Mouse (Mus musculus) MEL (cell line): Measurements from ENCODE around the gene Esyt2. TPM values are rescaled to one million over a fixed set of nuclear protein-coding genes. Genes with fewer than 3 reads are reported as not detected.

Experiments used
- DNase-seq: peaks from one replicate; pipeline ENCODE4 v3.0.0; 2011; ENCODE audit warnings: low read depth, low spot score
- H3K27ac ChIP-seq: 2 replicates; pipeline ENCODE4 v1.5.1; 2012; ENCODE audit warnings: low read depth, mild to moderate bottlenecking, control low read depth, low read length, moderate library complexity; ENCODE audit not compliant: control insufficient read depth
- H3K27me3 ChIP-seq, 2 experiments: fragments of 150-350 bp in 1 of 2; sonication (generic) in 1 of 2; 2 replicates each; pipeline ENCODE4 v1.6.1; 2012; ENCODE audit warnings: low read length in 2 of 2, mild to moderate bottlenecking in 2 of 2, improper control_type of control experiment in 1 of 2, moderate library complexity in 1 of 2; ENCODE audit not compliant: insufficient read depth in 2 of 2, control insufficient read depth in 1 of 2
- H3K36me3 ChIP-seq, 2 experiments: 2 replicates each; pipeline ENCODE4 v1.6.1; 2012 to 2014; ENCODE audit warnings: low read length in 2 of 2, improper control_type of control experiment in 1 of 2, inconsistent platforms in 1 of 2, mild to moderate bottlenecking in 1 of 2; ENCODE audit not compliant: insufficient read depth in 2 of 2, control insufficient read depth in 1 of 2
- H3K4me1 ChIP-seq, 2 experiments: fragments of 150-350 bp in 1 of 2; sonication (generic) in 1 of 2; 2 replicates each; pipeline ENCODE4 v1.6.1; 2012; ENCODE audit warnings: low read length in 2 of 2, improper control_type of control experiment in 1 of 2, mild to moderate bottlenecking in 1 of 2; ENCODE audit not compliant: insufficient read depth in 2 of 2, control insufficient read depth in 1 of 2
- H3K4me3 ChIP-seq, 2 experiments: fragments of 150-350 bp in 1 of 2; sonication (generic) in 1 of 2; 2 replicates each; pipeline ENCODE4 v1.5.1; 2012; ENCODE audit warnings: low read depth in 2 of 2, low read length in 2 of 2, mild to moderate bottlenecking in 2 of 2, moderate library complexity in 2 of 2, control low read depth in 1 of 2, improper control_type of control experiment in 1 of 2; ENCODE audit not compliant: control insufficient read depth in 1 of 2, insufficient read depth in 1 of 2
- H3K79me2 ChIP-seq: 2 replicates; pipeline ENCODE4 v1.6.1; 2012; ENCODE audit warnings: mild to moderate bottlenecking, low read length, moderate library complexity; ENCODE audit not compliant: control insufficient read depth, poor library complexity, insufficient read depth
- H3K9ac ChIP-seq: 2 replicates; pipeline ENCODE4 v1.6.1; 2012; ENCODE audit warnings: low read depth, mild to moderate bottlenecking, control low read depth, low read length, moderate library complexity; ENCODE audit not compliant: control insufficient read depth, poor library complexity, severe bottlenecking
- H3K9me3 ChIP-seq: fragments of 150-350 bp; sonication (generic); replicated peaks from 2 replicates; pipeline ENCODE4 v1.6.1; 2012; ENCODE audit warnings: mild to moderate bottlenecking, low read length, improper control_type of control experiment, moderate library complexity; ENCODE audit not compliant: insufficient read depth
- CHD2 ChIP-seq: IDR thresholded peaks from 2 replicates; pipeline ENCODE4 v1.6.1; 2011; ENCODE audit warnings: low read length, improper control_type of control experiment
- EP300 ChIP-seq, 2 experiments: IDR thresholded peaks; 2 replicates each; pipeline ENCODE4 v1.6.1; 2011; ENCODE audit warnings: improper control_type of control experiment in 2 of 2, low read length in 2 of 2, low read depth in 1 of 2, mild to moderate bottlenecking in 1 of 2
- GABPA ChIP-seq: IDR thresholded peaks from 2 replicates; pipeline ENCODE4 v1.6.1; 2012; ENCODE audit warnings: low read depth, mild to moderate bottlenecking, inconsistent platforms, low read length, improper control_type of control experiment, moderate library complexity
- KAT2A ChIP-seq: conservative IDR thresholded peaks from 2 replicates; pipeline ENCODE4 v1.6.1; 2012; ENCODE audit warnings: low read depth, low read length, improper control_type of control experiment, inconsistent platforms
- MYC ChIP-seq: IDR thresholded peaks from 2 replicates; pipeline ENCODE4 v1.6.1; 2011; ENCODE audit warnings: low read depth, mild to moderate bottlenecking, low read length, improper control_type of control experiment, moderate library complexity
- NELFE ChIP-seq: IDR thresholded peaks from 2 replicates; pipeline ENCODE4 v1.6.1; 2011; ENCODE audit warnings: low read depth, low read length, improper control_type of control experiment
- SMC3 ChIP-seq: IDR thresholded peaks from 2 replicates; pipeline ENCODE4 v1.6.1; 2011; ENCODE audit warnings: low read depth, low read length, improper control_type of control experiment
- TAL1 ChIP-seq: IDR thresholded peaks from 2 replicates; pipeline ENCODE4 v1.6.1; 2012; ENCODE audit warnings: mild to moderate bottlenecking, inconsistent platforms, low read length, moderate library complexity, mixed read lengths
- TCF12 ChIP-seq: IDR thresholded peaks from 2 replicates; pipeline ENCODE4 v1.6.1; 2014; ENCODE audit warnings: low read depth, mild to moderate bottlenecking, inconsistent platforms, low read length, improper control_type of control experiment, moderate library complexity
- USF2 ChIP-seq, 2 experiments: IDR thresholded peaks; 2 replicates each; pipeline ENCODE4 v1.6.1; 2011 to 2012; ENCODE audit warnings: improper control_type of control experiment in 2 of 2, low read length in 2 of 2, borderline replicate concordance in 1 of 2, inconsistent platforms in 1 of 2, low read depth in 1 of 2, mild to moderate bottlenecking in 1 of 2; ENCODE audit not compliant: insufficient read depth in 1 of 2
- ZC3H11A ChIP-seq: IDR thresholded peaks from 2 replicates; pipeline ENCODE4 v1.6.1; 2012; ENCODE audit warnings: low read depth, mild to moderate bottlenecking, inconsistent platforms, low read length, improper control_type of control experiment
- ZNF384 ChIP-seq: IDR thresholded peaks from 2 replicates; pipeline ENCODE4 v1.6.1; 2012; ENCODE audit warnings: low read depth, mild to moderate bottlenecking, inconsistent platforms, low read length, improper control_type of control experiment
- polyA plus RNA-seq, 2 experiments: library from polyadenylated mRNA; stranded (reverse) in 1 of 2; unstranded in 1 of 2; fragments of >175 nt in 1 of 2; fragments of >200 nt in 1 of 2; gene quantifications; 2 replicates each; pipeline versions ENCODE4 v1.2.1 to v1.2.4; 2012; ENCODE audit warnings: low replicate concordance in 2 of 2, low read depth in 1 of 2; ENCODE audit not compliant: insufficient read length in 2 of 2, insufficient read depth in 1 of 2, missing spikeins in 1 of 2
- total RNA-seq: library from RNA; depleted of rRNA; stranded (reverse); fragments of 300-350 nt; gene quantifications from 2 replicates; pipeline ENCODE4 v1.2.3, GENCODE M21; 2012

Esyt2 gene
- total and polyA plus RNA-seq, 3 experiments: 45.3 to 77.7 (median 47.5) TPM

DNA sequence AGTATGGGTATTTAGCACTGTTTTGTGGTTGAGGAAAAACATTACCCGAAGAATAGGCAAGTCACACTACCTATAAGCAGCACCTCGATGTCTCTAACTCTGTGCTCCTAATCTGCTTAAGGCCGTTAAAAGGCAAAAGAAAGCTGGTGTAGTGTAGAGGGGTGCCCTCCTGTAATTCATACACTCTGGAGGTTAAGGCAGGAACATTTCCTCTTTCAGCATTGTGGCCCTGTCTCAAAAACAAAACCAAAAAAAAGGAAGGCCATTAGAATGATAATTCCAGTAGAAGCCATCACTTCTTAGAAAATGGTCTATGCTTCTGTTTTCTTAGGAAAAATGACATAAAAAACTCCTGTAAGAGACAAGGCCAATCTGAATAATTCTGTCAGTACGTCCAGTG is 70.0 kb downstream of the Esyt2 start:
- no peaks in the 10 kb centered on the region for H3K79me2 ChIP-seq
- TF ChIP-seq ZNF384 (peak; percentile 61; the same call in 1 of the 2 replicates), MYC (no peak), CHD2 (no peak)
- no peaks in the 10 kb centered on the region for H3K9me3 ChIP-seq
- no peak overlapping the region for H3K4me3 ChIP-seq
- H3K4me1 ChIP-seq: peaks cover 0 to 2% of the 10 kb centered on the region in 2 experiments; a peak in 1 of 4 replicates
- no peak overlapping the region for H3K27ac ChIP-seq
- peaks cover 5 to 66% of the 10 kb centered on the region in 2 experiments; a peak in 3 of 4 replicates for H3K36me3 ChIP-seq
- H3K27me3 ChIP-seq: no peaks in the 10 kb centered on the region
- peak; percentile 46 for DNase-seq
- no peak overlapping the region for H3K9ac ChIP-seq

DNA sequence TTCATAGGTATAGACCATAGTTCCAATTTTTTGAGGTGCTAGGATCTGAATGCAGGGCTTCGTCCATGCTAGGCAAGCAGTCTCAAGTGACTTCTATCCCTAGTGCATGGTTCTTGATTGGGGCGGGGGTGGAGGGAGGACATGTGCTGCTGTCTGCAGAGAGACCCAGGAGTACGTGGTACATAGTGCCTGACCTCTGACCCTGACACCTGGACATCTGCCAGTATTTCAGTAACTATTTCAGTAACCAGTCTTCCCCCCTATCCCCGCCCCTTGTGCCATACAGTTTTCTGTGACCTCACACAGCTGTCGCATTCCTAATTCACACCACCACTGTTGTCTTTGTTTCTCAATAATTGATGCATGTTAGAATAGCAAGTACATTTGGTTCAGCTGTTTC is 71.4 kb downstream of the Esyt2 start:
- Histone ChIP-seq H3K79me2 (no peaks in the 10 kb centered on the region), H3K4me3 (no peak overlapping the region), H3K27ac (no peak overlapping the region), H3K27me3 (no peaks in the 10 kb centered on the region), H3K36me3 (peaks cover 5 to 65% of the 10 kb centered on the region in 2 experiments; a peak in 3 of 4 replicates), H3K4me1 (peaks cover 0 to 2% of the 10 kb centered on the region in 2 experiments; a peak in 1 of 4 replicates), H3K9ac (no peak overlapping the region), H3K9me3 (no peaks in the 10 kb centered on the region)
- TF ChIP-seq EP300 (IDR thresholded peaks at IDR 0.05; ENCODE audit: low read depth in 1 of 2, low read length in 2 of 2) (no peak), ZC3H11A (no peak), SMC3 (no peak), USF2 (IDR thresholded peaks at IDR 0.05; ENCODE audit: borderline replicate concordance in 1 of 2, insufficient read depth in 1 of 2, low read depth in 1 of 2, low read length in 2 of 2) (no peak), TAL1 (no peak), NELFE (no peak), GABPA (no peak), KAT2A (no peak)
- DNase-seq: no peak

DNA sequence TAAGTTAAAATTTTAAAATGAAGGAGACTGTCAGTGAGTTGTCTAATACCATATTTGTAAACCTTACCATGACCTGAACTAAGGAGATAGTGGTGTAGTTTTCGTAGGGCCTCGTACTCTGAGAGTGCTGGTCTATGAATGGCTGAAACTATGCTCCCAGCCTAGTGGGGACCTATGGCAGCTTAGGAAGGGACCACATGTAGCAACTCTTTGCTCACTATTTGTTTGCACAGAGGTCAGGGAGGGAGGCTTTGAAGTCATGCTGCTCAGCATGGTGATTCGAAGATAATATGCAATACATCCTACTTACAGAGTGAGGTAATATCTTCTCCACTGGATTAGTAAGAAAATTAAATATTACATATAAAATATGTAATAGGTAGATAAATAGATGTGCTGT is 73.7 kb downstream of the Esyt2 start:
- Histone ChIP-seq H3K4me1 (peaks cover 0 to 2% of the 10 kb centered on the region in 2 experiments; a peak in 1 of 4 replicates), H3K27me3 (no peaks in the 10 kb centered on the region), H3K4me3 (no peak overlapping the region), H3K79me2 (no peaks in the 10 kb centered on the region), H3K27ac (no peak overlapping the region), H3K9me3 (no peaks in the 10 kb centered on the region), H3K36me3 (peaks cover 5 to 50% of the 10 kb centered on the region in 2 experiments; a peak in 3 of 4 replicates), H3K9ac (no peak overlapping the region)
- no peak for TF ChIP-seq TCF12
- no peak for DNase-seq
